Mouse (Mus musculus): ENCODE measurements around the gene Larp4b.

DNA sequence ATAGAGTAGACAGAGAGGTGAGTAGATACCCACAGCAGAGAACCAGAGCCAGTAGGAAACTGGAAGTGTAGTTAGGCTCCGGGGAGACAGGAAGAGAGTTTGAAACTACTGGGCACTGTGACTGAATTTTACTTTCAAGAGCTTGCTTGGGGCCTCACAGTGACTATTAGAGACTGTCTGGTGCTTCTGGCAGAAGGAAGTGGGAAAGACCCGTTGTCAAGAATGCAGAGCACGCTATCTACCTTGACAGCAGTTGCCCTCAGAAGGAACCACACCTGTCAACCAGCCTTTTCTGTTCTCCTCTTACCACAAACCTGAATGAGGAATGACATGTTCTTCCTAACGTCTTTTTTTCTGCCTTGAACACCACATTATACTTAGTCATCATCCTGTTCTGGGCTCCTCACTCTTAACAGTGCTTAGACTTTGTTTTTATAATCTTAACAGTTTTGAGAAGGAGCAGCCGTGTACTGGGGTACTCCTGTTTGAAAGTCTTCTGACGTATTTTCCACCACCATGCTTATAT, 45.8 kb downstream of the Larp4b start:
- no peak for TF ChIP-seq CTCF (IDR thresholded peaks at IDR 0.05; ENCODE audit: control insufficient read depth, insufficient read depth, insufficient replicate concordance, low read depth, low read length)
- no peak for TF ChIP-seq POLR2A (IDR thresholded peaks at IDR 0.05; ENCODE audit: control insufficient read depth, low read depth, low read length)

Data from testis, adult 2 months (tissue).